Mouse (Mus musculus) ES-E14 (cell line): ENCODE measurements at regions not wholly inside any gene's neighbourhood (a gene's known extent, or its start where the extent isn't known, plus 50 kb on each side); places are given as distances from the start of the nearest gene placed in this dataset.

ENCODE experiments used
- CHD2 ChIP-seq: IDR thresholded peaks from 2 replicates; pipeline ENCODE4 v1.6.1; 2014; ENCODE audit warnings: mild to moderate bottlenecking, low read depth, low read length, inconsistent platforms
- HCFC1 ChIP-seq: IDR thresholded peaks from 2 replicates; pipeline ENCODE4 v1.6.1; 2012; ENCODE audit warnings: low read length, inconsistent platforms, borderline replicate concordance; ENCODE audit not compliant: insufficient read depth
- MAFK ChIP-seq: IDR thresholded peaks from 2 replicates; pipeline ENCODE4 v1.6.1; 2014; ENCODE audit warnings: mild to moderate bottlenecking, low read depth, low read length, inconsistent platforms; ENCODE audit not compliant: insufficient read depth
- ZC3H11A ChIP-seq: IDR thresholded peaks from 2 replicates; pipeline ENCODE4 v1.6.1; 2012; ENCODE audit warnings: low read depth, mild to moderate bottlenecking, inconsistent platforms, low read length, borderline replicate concordance
- ZNF384 ChIP-seq: IDR thresholded peaks from 2 replicates; pipeline ENCODE4 v1.6.1; 2012; ENCODE audit warnings: low read depth, low read length, inconsistent platforms

GRCm38 (mm10) chr6:147771411-147771810 lies 275.6 kb upstream of the Far2 start:
- TF ChIP-seq CHD2 (no peak), MAFK (no peak), ZC3H11A (no peak), HCFC1 (no peak), ZNF384 (no peak)
